Comparison of ENCODE assay signal across 8 mouse cellular contexts in the genomic region with DNA sequence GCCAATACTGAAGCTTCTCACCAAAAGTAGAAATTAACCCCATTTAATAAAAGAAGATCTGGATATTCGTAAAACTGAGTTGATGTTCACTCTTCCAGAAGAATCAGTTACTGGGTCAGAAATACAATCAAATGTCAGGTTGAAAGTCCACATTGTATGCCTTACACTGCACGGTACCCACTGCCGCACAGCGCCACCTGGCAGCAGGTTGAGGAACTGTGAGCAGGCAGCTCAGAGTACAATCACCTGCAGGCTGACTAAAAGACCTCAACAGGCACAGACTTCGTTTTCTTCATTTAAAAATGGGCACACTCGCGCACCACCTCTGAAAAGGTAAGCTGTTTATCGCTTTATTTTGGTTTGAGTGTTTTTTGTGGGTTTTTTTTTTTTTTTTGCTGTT.
DNase-seq lines count a peak whose midpoint lies in the region; ATAC-seq and TF ChIP-seq lines count a peak whose summit lies in the region.

No protein-coding gene starts in this region.

- no peaks in the 10 kb centered on the region for H3K4me1 ChIP-seq in kidney, postnatal 0 days (replicated peaks; ENCODE audit: insufficient read depth, low read length)
- H3K4me1 ChIP-seq in liver, adult 2 months (ENCODE audit: control insufficient read depth, insufficient read depth, low read length), result no peaks in the 10 kb centered on the region

- H3K79me2 ChIP-seq in liver, adult 2 months (ENCODE audit: control insufficient read depth, insufficient read depth, low read length), result no peaks in the 10 kb centered on the region

- TF ChIP-seq POLR2A in liver, adult 2 months (IDR thresholded peaks at IDR 0.05; ENCODE audit: extremely low read depth, insufficient read depth, low read length), result no peak

- TF ChIP-seq CTCF in kidney, postnatal 0 days (IDR thresholded peaks at IDR 0.05; ENCODE audit: low read depth), result peak; percentile 88
- peak; percentile 91 for TF ChIP-seq CTCF in liver, adult 2 months (IDR thresholded peaks at IDR 0.05; ENCODE audit: low read depth, low read length)

- no peak overlapping the region for H3K9ac ChIP-seq in kidney, postnatal 0 days (ENCODE audit: low read depth, low read length)
- H3K9ac ChIP-seq in liver, adult 2 months (ENCODE audit: low read depth, low read length), result no peak overlapping the region

- H3K27ac ChIP-seq in kidney, postnatal 0 days, result no peak overlapping the region
- no peak overlapping the region for H3K27ac ChIP-seq in liver, adult 2 months (replicated peaks; ENCODE audit: insufficient read depth, low read depth, low read length)

- H3K27me3 ChIP-seq in kidney, postnatal 0 days (ENCODE audit: insufficient read depth, low read length), result no peaks in the 10 kb centered on the region
- no peaks in the 10 kb centered on the region for H3K27me3 ChIP-seq in liver, adult 2 months (ENCODE audit: control insufficient read depth, insufficient read depth, low read length)

- no peaks in the 10 kb centered on the region for H3K9me3 ChIP-seq in kidney, postnatal 0 days (replicated peaks; ENCODE audit: low read length)

- ATAC-seq in kidney, postnatal 0 days (replicated peaks; ENCODE audit: low FRiP score, low read depth), result peak; percentile 74; the same call in 1 of the 2 replicates
- ATAC-seq in erythroid progenitor cell, adult 5-6 weeks (replicated peaks; ENCODE audit: low FRiP score, poor library complexity, severe bottlenecking), result no peak

- no peak overlapping the region for H3K4me2 ChIP-seq in kidney, postnatal 0 days (ENCODE audit: low read length)

- no peak overlapping the region for H3K4me3 ChIP-seq in kidney, postnatal 0 days (replicated peaks; ENCODE audit: low read depth, low read length)
- no peak overlapping the region for H3K4me3 ChIP-seq in liver, adult 2 months (ENCODE audit: insufficient read depth, low read depth, low read length)

- no peaks in the 10 kb centered on the region for H3K36me3 ChIP-seq in kidney, postnatal 0 days (ENCODE audit: insufficient read depth, low read length)
- no peaks in the 10 kb centered on the region for H3K36me3 ChIP-seq in liver, adult 2 months (ENCODE audit: control insufficient read depth, insufficient read depth, low read length)

- peak; percentile 4 for DNase-seq in thymus, postnatal 0 days (ENCODE audit: low spot score)
- no peak for DNase-seq in thymus, adult 18-20 months
- peak; percentile 78 to 83 for DNase-seq in cerebellum, postnatal 25 days
- DNase-seq in gastrocnemius, postnatal 4 days (ENCODE audit: low spot score in 2 of 2), result peak; percentile 25 to 44
- DNase-seq in kidney, postnatal 0 days (ENCODE audit: low spot score), result peak; percentile 57
- peak; percentile 42 for DNase-seq in liver, adult 2 months (ENCODE audit: extremely low read depth, low read depth, low spot score)
- DNase-seq in ovary, postnatal 36 days (ENCODE audit: low spot score), result peak; percentile 45

- WGBS in kidney, postnatal 0 days, result 21% methylated on average over 8 of the region's 8 CpGs
- WGBS in liver, adult 2 months, result 19% methylated on average over 8 of the region's 8 CpGs

Comparison
In these comparisons a context has a peak if more than half of its experiments do, and no peak if none do; other contexts are left out.
1. DNase-seq: peak in thymus, postnatal 0 days (single experiment), cerebellum, postnatal 25 days (2 of 2), gastrocnemius, postnatal 4 days (2 of 2), kidney, postnatal 0 days (single experiment), liver, adult 2 months (single experiment) and ovary, postnatal 36 days (single experiment); none in thymus, adult 18-20 months (0 of 2).